Mouse (Mus musculus) MEL-GATA-1-ER (cell line): ENCODE data around the gene Olfr224.
"Not testable (repeated sequence)": the region's sequence is repeated elsewhere in the genome, so short reads cannot be mapped to it uniquely, and the experiment has no call there.

Experiments used
- DNase-seq: peaks from one replicate; pipeline ENCODE4 v3.0.0-alpha.2; 2012; ENCODE audit warnings: low read depth; ENCODE audit errors: extremely low read depth

The Olfr224 gene

DNA sequence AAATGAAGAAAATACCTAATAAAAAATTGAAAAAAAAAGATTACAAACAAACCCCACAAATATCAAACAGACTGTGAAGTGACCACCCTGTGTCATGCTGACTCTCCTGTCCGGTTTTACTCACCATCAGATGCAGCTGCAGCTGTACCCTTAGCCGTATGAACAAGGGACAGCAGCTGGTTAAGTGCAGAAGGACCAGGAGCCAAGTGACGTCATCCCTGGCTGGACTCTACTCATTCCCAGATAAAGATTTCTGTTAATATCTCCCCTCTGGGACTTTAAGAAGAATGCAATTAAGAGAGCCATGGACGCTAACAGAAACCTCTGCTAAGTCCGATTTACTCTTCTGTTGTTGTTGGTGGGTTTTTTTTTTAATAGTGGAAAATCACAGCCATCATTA lies at the start of gene Olfr224:
Olfr224 (minus strand) TSS at position 149 of the 400 bp plus-strand sequence.
- no peak for DNase-seq

DNA sequence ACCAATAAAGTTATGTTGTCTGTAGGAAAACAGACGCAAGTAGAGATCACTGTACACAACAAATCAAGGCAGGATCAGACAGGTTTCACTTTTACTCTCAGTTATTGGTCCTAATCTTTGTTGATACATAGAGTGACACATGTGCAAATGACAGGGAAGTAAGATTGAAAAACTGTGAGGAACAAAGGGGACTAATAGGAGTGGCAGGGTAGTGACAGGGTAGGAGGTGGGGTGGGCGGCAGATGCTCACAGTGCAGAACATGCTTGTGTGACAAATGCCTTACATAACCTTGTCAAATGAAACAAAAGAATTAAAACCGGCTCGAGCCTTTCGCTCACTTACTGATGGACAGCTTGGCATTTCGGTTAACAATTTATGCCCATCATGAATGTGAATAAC lies 48.4 kb upstream of the Olfr224 start:
- DNase-seq: no peak

DNA sequence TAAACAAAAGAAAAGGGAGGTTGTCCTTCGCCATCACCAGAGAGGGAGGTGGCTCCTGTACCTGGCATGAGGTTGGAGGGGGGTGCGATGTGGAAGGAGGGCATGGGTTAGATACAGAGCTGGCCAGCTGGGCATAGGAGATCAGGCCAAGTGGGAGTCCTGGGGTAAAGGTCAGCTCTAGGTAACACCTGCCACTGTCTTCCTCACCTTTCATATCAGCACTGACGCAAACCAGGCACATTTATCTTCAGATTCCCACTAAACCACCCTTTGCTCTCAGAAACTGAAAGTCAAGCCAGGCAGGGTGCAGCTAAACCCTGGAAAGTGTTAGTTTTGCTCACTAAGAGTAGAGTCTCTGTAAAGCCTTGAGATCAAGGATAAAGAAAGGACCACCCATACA lies 48.0 kb upstream of the Olfr224 start:
- no peak for DNase-seq

DNA sequence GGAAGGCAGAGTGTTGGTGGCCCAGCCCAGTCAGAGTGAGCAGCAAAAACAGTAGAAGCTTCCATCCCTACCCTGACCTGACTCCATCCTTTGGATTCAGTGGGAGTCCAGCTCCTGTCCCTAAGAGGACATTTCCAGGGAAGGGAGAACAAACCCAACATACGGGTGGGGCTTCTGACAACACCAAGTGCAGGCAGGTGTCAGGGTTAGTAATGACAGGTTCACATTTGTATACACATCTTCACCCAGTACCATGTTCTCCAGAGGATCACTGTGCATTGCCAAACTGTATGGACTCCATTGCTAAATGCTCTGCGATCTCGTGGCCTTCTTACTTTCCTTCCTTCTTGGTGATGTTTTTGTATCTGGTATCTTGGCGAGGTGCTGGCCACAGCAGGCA lies 45.6 kb upstream of the Olfr224 start, which contains the start of gene 2210407C18Rik:
2210407C18Rik (minus strand) TSS at position 101 of the 400 bp plus-strand sequence.
- no peak for DNase-seq

DNA sequence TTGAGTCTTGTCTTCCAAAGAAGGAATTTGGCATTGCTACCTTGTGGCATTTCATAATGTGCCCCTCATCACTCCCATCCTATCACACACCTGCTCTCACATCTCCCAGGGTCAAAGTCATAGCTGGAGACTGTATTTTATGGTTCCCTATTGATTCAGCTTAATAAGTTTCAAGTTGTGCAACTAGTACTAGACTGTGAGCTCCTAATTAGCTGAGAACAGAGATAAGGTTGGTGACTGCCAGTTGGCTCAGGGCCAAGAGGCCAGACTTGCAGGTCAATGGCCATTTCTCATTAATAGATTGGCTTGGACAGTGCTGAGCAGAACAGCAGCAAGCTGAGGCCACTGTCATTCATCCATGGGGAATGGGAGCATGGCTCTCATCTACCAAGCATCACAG lies 44.2 kb upstream of the Olfr224 start:
- DNase-seq: no peak

DNA sequence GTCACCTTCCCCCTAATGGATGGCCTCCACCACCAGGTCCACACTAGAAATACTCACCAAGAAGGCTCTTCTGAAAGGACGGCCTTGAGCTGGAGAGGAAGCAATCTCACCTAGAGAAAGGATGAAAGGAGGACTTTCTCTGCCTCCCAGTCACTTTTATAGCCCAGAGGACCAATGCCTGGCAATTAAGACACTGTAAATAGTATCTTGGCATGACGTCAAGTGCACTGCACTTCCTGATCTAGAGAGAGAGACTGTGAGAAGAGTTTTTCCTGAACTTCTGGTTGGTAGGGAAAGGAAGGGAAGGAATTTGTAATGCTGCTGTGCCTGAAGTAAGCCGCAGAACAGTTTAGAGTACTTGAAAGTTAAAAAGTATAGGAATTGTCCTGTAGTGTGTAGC lies 43.0 kb upstream of the Olfr224 start:
- no peak for DNase-seq

DNA sequence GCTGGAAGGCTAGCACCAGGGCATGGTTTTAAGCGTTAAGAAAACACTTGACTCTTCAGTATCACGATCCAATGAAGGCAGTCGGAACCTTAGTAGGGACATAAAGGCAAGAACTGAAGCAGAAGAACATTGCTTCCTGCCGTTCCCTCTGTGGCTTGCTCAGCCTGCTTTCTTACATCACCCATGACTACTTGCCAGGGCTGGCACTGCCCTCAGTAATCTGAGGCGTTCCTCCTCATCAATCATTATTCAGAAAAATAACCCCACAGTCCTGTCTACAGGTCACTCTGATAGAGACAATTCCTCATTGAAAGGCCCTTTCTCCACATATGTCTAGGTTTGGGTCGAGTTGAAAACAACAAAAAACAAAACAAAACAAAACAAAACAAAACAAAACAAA lies 36.7 kb upstream of the Olfr224 start:
- no peak for DNase-seq

DNA sequence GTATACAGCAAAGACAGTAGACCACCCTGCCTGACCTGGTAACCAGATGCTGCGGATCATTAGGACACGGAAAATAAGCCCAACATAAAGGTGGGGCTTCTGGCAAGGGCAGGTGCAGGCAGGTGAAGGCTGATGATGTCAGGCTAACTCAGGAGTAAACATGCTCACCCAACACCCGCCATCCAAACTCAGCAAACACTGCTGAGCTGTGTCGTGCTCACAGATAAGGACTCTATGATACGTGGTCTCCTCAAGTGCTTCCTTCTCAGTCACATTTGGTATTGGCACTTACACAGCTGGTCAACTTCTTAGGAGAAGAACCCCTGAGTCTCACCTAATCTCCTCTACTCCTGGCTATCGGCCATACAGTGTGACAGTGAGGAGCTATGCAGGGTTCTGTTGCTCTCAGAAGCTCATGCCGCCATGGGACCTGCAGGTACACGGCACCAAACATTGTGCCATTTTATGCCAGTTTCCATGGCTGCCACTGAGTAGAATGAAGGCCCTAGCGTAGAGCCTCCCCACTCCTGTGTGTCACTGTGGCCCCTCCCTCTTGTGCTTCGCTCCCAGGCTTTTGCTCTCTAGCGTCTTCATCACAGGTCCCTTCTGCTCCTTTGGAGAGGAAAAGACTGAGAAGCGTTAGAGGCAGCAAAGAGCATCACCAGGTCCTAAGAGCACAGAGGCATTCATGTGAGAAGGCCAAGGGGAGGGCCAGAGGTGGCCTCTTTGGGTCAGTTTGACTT lies 36.0 kb upstream of the Olfr224 start:
- DNase-seq: no peak

DNA sequence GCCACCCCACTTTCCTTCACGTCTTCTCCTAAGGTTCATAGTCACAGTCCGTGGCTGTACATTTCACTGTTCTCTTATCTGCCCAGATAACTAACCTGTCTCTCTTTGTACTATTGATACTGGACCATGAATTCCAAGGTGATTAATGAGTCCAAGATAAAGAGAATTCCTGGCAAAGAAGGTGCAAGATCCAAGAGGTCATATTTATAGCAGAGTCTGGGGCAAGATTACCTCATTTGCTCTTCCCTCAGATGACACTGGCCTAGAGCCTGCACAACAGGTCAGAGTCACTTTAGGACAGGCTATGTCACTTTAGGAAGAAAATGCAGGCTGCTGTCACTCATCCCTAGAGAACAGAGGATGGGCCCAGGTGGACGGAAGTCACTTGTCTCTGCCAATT lies 34.9 kb upstream of the Olfr224 start:
- DNase-seq: no peak

DNA sequence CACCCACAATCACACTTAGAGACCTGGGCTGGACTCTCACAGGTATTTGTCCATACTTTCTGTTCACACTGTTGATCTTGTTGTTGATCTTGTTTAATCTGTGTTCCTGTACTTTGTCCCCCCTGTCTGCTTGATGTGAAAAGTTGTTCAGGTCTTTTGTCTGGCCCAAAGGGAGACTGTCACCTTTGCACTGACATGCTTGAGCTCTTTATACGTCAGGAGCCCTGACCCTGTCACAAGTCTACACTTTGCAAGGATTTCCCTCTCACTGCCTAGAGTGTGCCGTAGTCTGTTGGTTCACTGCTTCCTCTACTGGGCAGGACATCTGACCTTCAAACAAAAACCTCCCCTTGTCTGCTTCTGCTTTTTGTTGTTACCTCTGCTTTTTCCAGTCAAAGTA lies 34.3 kb upstream of the Olfr224 start:
- DNase-seq: no peak

DNA sequence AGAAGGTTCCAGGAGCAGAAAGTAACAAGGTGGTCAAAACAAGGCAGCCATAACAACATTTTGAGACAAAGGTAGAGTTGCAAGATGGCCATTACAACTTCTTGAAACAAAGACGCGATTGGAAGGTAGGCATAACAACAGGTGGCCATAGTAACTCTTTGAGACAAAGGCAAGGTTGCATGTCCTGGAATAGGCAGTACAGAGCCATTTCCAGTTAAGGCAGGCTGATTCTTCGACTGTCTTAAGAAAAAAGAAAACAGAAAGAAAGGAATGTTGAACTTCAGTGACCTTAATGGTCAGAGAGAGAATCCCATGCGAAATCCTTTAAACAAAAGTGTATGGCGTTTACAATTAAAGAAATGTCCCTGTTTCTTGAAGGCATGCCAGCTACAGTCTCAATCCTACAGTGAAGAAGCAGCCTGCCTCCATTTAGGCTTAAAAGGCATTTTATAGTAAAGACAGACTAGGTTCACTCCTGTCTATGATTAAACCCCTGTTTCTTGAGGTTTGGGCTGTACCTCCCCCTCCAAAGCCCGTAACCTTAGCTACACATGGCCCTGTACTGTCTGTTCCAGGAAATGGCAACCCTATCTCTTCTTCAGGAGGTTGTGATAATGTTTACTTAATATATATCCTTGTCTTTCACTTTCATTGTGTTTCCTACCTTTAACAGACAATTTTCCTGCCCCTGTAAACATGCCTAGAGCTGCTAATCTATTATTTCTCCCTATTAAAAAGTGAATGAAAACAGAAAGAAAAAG lies 32.6 kb upstream of the Olfr224 start:
- DNase-seq: peak; percentile 29

DNA sequence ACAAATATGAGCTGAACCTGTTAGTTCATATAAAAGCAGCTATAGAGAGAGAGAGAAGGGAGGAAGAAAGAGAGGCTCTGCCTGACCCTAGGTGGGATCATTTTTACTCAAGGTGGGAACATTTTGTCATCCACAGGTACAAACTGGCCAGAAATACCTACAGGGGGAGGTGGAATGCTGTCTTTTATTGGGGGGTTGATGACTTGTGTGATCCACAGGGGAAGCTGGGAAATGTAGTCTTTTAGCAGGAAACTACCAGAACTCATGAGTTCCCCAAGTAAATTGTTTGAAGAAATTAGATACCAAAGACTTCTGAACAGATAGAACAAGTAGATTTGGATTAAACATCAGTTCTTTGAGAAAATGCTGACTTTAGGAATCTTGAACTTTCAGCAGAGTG lies 31.7 kb upstream of the Olfr224 start:
- no peak for DNase-seq

DNA sequence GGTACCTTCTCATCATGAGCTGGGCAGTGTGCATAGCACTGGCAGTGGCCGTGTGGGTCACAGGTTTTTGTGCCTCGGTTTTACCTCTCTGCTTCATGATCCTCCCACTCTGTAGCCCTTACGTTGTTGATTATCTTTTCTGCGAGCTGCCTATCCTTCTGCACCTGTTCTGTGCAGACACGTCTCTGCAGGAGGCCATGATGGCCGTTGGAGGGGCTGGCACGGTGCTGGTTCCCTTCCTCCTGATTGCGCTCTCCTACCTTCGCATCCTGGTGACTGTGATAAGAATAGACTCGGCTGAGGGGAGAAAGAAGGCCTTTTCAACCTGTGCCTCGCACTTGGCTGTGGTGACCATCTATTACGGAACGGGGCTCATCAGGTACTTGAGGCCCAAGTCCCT lies 27.5 kb upstream of the Olfr224 start:
- DNase-seq: peak; percentile 23

DNA sequence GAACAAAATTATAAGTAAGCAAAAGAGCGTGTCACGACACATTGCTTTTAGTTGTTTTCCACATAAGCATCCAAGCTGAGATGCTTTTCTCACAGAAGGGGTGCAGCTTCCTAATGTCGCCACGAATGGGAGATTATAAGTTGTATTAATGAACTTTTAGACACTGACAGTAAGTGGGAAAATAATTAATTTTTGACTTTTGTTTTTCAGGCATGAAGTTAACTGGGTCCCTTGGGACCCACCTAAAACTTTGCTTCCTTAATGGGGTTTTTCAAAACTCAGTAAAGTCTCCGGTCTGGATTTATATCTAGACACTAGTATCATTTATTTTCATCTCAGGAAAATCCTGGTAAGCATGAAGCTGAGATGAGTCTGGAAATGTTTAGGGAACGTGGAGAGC lies 24.5 kb upstream of the Olfr224 start, which contains the start of gene Olfr324:
Olfr324 (plus strand) TSS at position 301 of the 400 bp plus-strand sequence.
- no peak for DNase-seq

DNA sequence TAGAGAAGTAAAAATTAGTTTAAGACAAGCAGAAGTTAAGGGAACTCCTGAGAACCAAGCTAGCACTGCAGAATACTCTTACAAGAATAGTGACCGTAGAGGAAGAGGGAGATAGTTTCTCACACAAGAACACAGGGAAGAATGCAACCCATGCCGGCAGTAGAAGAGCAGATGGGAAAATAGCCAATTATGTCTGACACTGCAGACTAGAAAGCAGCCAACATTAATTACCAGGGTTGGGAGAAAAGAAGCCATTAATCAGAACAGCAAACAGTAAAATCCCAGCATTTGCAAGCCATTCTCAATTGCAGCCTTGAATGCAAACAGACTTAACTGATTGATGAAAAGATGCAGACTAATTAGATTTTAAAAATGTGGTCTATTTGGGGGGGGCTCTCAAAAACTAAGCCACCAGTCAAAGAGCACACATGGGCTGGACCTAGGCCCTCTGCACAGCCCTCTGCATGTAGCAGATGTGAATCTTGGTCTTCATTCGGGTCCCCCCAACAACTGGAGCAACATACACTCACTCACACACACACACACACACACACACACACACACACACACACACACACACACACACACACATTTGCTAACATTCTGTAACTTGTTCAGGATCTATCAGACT lies 18.4 kb upstream of the Olfr224 start:
- DNase-seq: no peak

DNA sequence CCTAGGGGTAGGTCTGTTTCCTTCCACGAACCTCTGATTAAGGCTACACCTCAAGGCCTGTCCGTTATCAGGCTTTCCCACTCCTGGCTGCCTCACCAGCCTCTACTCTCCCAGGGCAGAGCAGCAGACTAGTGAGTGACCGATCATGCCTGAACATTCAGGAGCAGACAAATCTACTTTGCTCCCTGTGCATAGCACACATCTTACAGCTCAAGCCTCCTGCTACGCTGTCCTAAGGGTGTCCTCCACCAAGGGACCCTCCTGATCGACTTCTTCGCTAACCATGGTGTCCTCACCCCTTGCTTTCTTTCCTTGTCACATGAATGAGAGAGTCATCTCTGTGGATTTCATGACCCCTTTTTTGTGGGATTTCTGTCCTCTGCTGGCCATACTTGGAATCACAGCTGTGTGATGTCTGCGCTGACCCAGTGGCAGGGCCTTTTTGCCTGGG lies 17.6 kb upstream of the Olfr224 start:
- DNase-seq: peak; percentile 61

DNA sequence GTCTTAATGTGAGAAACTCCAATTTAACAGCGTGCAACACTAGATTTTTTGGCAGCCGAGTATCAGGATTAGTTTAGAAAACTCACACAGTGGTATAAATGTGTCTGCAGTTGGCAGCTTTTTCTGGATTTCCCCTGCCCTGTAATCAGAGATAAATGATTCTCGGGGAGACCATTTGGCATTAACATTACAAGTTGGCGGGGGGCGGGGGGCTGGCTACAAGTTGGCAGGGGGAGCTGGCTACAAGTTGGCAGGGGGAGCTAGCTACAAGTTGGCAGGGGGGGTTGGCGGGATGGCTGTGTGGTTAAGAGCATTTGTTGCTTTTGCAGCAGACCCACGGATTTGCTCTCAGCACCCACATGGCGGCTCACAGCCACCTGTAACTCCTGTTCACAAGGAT lies 8.3 kb upstream of the Olfr224 start:
- no peak for DNase-seq

DNA sequence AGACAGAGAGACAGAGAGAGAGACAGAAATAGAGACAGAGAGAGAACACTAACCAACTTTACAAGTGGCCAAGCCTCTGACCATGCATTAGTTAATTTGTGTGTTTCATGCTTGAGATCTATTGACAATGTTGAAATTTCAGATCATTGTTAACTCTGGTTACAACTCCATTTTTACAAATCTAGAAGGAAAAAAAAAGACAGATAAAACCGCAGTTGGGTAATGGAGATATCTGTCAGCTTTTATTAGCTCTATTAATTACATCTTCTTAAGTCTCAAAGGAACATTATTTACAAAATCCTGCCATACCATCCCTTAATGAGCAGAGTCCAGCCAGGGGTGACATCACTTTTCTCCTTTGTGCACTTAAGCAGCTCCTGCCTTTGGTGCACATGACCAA lies 7.1 kb upstream of the Olfr224 start, which contains the start of gene Olfr325:
Olfr325 (plus strand) TSS at position 301 of the 400 bp plus-strand sequence.
- DNase-seq: no peak

DNA sequence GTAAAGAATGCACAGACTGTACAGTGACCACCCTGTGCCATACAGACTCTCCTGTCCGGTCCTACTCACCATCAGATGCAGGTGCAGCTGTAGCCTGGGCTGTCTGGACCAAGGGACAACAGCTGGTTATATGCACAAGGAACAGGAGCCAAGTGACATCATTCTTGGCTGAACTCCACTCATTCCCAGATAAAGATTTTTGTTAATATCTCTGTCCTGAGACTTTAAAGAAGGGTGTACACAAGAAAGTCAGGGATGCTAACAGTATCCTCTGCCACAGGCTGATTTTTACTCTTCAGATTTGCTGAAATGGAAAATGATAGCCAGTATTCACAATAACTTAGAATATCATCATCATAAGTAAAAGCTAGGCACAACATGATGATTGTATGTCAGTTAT lies 14.8 kb downstream of the Olfr224 start, which contains the start of gene Olfr328:
Olfr328 (minus strand) TSS at position 101 of the 400 bp plus-strand sequence.
- DNase-seq: no peak

DNA sequence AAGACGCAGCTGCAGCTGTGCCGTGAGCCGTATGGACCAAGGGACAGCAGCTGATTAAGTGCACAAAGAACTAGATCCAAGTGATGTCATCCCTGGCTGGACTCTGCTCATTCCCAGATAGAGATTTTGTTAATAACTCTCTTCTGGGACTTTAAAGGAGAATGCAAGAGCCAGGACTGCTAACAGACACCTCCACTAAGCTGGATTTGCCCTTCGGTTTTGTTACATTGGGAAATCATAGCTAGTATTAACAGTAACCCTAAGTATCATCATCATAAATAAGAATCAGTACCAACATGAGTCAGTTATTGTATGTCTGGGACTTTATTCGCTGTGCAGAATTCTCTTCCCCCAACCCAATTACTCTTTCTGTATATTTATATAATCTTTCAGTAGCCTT lies 24.0 kb downstream of the Olfr224 start, which contains the start of gene Olfr329-ps:
Olfr329-ps (minus strand) TSS at position 101 of the 400 bp plus-strand sequence.
- DNase-seq: no peak

DNA sequence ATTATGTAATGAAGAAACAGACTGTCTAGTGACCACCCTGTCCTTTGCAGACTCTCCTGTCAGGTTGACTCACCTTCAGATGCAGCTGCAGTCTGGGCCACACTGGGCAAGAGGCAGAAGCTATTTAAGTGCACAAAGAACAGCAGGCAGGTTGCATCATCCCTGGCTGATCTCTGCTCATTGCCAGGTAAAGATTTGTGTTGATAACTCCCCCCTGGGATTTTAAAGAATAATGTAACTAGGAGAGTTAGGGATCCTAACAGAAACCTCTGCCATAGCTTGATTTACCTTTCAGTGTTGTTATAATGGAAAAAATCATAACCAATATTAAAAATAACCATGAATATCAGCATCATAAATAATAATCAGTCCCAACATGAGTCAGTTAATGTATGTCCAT lies 35.6 kb downstream of the Olfr224 start, which contains the start of gene Olfr330:
Olfr330 (minus strand) TSS at position 101 of the 400 bp plus-strand sequence.
- DNase-seq: not testable (repeated sequence)

DNA sequence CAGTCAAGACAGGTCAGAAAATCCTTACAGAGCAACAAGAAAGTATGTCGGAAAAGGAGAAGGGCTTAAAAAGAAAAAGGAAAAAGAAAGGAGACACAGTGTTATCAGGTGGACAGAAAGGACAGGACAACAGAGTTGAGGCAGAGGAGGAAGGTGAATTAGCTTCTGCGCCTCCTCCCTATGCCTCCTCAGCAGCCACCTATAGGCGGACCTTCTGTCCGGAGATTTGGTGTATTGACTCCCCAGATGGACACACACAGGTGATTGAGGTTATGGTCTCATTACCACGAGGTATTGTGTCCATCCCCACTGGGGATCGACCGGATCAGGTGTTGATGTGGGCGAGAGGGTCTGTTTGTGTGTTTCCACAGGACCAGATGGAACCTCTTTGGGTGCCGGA lies 50.6 kb downstream of the Olfr224 start:
- DNase-seq: not testable (repeated sequence)
